ENCODE assay signal across 13 mouse cellular contexts in the genomic region with DNA sequence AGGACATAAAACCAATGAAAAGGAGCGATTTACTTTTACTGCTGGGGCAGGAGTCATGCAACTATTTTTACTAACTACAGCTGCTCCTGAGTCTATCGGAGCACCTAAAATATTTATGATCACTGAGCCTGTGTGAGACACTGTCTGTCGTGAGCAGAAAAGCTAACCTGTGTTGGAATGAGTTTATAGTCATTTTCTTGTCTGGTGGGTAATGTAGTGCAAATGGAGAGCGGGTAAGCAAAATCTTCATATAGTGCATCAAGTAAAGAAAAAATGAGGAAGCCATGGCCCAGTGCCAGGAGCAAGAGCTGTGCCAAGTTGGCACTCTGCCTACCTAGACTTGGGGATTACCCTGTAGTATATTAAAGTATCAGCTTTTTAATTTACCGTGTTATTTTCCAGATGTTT.
DNase-seq lines count a peak whose midpoint lies in the region; ATAC-seq lines count a peak whose summit lies in the region.
"Had no signal": no experiment of that assay in that cellular context is flagged by ENCODE, and none has a peak within 500 bp of the region (broad histone marks: within the 10 kb centered on the region; RNA-seq: fewer than 3 reads in every experiment).

No protein-coding gene starts in this region.

- H3K4me1 ChIP-seq in lung, embryonic 15.5 days = no peaks in the 10 kb centered on the region
- no peaks in the 10 kb centered on the region for H3K4me1 ChIP-seq in limb, embryonic 11.5 days (ENCODE audit: control insufficient read depth, insufficient read depth, low read length)
- H3K4me1 ChIP-seq in intestine, embryonic 15.5 days (replicated peaks) = no peaks in the 10 kb centered on the region
- H3K4me1 ChIP-seq: liver, embryonic 15.5 days had no signal

- no peaks in the 10 kb centered on the region for H3K36me3 ChIP-seq in lung, embryonic 15.5 days
- H3K36me3 ChIP-seq in limb, embryonic 11.5 days (ENCODE audit: control insufficient read depth, insufficient read depth, low read length) = no peaks in the 10 kb centered on the region
- no peaks in the 10 kb centered on the region for H3K36me3 ChIP-seq in intestine, embryonic 15.5 days
- H3K36me3 ChIP-seq: liver, embryonic 15.5 days had no signal

- H3K27ac ChIP-seq in lung, embryonic 15.5 days = no peak overlapping the region
- no peak overlapping the region for H3K27ac ChIP-seq in limb, embryonic 11.5 days (replicated peaks; ENCODE audit: low read depth, low read length)
- H3K27ac ChIP-seq in intestine, embryonic 15.5 days = no peak overlapping the region
- H3K27ac ChIP-seq: liver, embryonic 15.5 days had no signal

- no peaks in the 10 kb centered on the region for H3K9me3 ChIP-seq in lung, embryonic 15.5 days
- H3K9me3 ChIP-seq in limb, embryonic 11.5 days (ENCODE audit: control insufficient read depth, low read length) = no peaks in the 10 kb centered on the region
- H3K9me3 ChIP-seq in intestine, embryonic 15.5 days = no peaks in the 10 kb centered on the region
- H3K9me3 ChIP-seq: liver, embryonic 15.5 days had no signal

- 36% methylated on average over 5 of the region's 5 CpGs for WGBS in lung, embryonic 15.5 days
- WGBS in limb, embryonic 11.5 days = 36% methylated on average over 5 of the region's 5 CpGs
- 44% methylated on average over 5 of the region's 5 CpGs for WGBS in intestine, embryonic 15.5 days

- DNase-seq in embryo, embryonic 11.5 days (ENCODE audit: low read depth, low spot score) = peak; percentile 4
- no peak for DNase-seq in embryo, embryonic 9.5 days (ENCODE audit: extremely low spot score)
- DNase-seq in lung, adult 18-20 months = no peak
- peak; percentile 20 for DNase-seq in hindlimb bud, embryonic 11.5 days (ENCODE audit: extremely low spot score, low read depth, low spot score)
- peak; percentile 31 for DNase-seq in limb, embryonic 11.5 days (ENCODE audit: low spot score)
- DNase-seq: embryo, embryonic 11 days; gastrocnemius, postnatal 25 days had no signal

- H3K9ac ChIP-seq in lung, embryonic 15.5 days = no peak overlapping the region
- no peak overlapping the region for H3K9ac ChIP-seq in limb, embryonic 11.5 days (ENCODE audit: low read length)
- no peak overlapping the region for H3K9ac ChIP-seq in intestine, embryonic 15.5 days
- H3K9ac ChIP-seq: liver, embryonic 15.5 days had no signal

- no peak overlapping the region for H3K4me3 ChIP-seq in lung, embryonic 15.5 days
- no peak overlapping the region for H3K4me3 ChIP-seq in limb, embryonic 11.5 days (ENCODE audit: low read depth, low read length)
- H3K4me3 ChIP-seq in intestine, embryonic 15.5 days (replicated peaks) = no peak overlapping the region
- H3K4me3 ChIP-seq: liver, embryonic 15.5 days had no signal

- H3K27me3 ChIP-seq in lung, embryonic 15.5 days = no peaks in the 10 kb centered on the region
- H3K27me3 ChIP-seq in limb, embryonic 11.5 days (ENCODE audit: control insufficient read depth, insufficient read depth, low read length) = no peaks in the 10 kb centered on the region
- H3K27me3 ChIP-seq in intestine, embryonic 15.5 days (replicated peaks) = no peaks in the 10 kb centered on the region
- H3K27me3 ChIP-seq: CH12.LX; liver, embryonic 15.5 days had no signal

- peak; percentile 31; the same call in 1 of the 2 replicates for ATAC-seq in lung, embryonic 15.5 days (ENCODE audit: borderline replicate concordance, extremely low read depth, low FRiP score, low TSS enrichment)
- ATAC-seq in limb, embryonic 11.5 days (ENCODE audit: insufficient number of reproducible peaks, low FRiP score, low TSS enrichment, low read depth) = peak; percentile 77
- no peak for ATAC-seq in CD4-positive, CD25-positive, alpha-beta regulatory T cell, adult 4 months
- ATAC-seq in intestine, embryonic 15.5 days = no peak
- ATAC-seq: intestine, postnatal 0 days had no signal

- 0 out of 2 replicates have a peak overlapping the region, but pooled peaks have one; percentile 2 for H3K4me2 ChIP-seq in lung, embryonic 15.5 days
- no peak overlapping the region for H3K4me2 ChIP-seq in limb, embryonic 11.5 days (ENCODE audit: low read depth, severe bottlenecking)
- no peak overlapping the region for H3K4me2 ChIP-seq in intestine, embryonic 15.5 days (replicated peaks)
- H3K4me2 ChIP-seq: liver, embryonic 15.5 days had no signal

Comparison
In these comparisons a context has a peak if more than half of its experiments do, and no peak if none do; other contexts are left out.
1. DNase-seq: peak in embryo, embryonic 11.5 days (single experiment), hindlimb bud, embryonic 11.5 days (single experiment) and limb, embryonic 11.5 days (single experiment); none in embryo, embryonic 9.5 days (single experiment) and lung, adult 18-20 months (0 of 2).
2. ATAC-seq: peak in lung, embryonic 15.5 days (single experiment) and limb, embryonic 11.5 days (single experiment); none in CD4-positive, CD25-positive, alpha-beta regulatory T cell, adult 4 months (single experiment) and intestine, embryonic 15.5 days (single experiment).